Mouse (Mus musculus) embryonic facial prominence, embryonic 11.5 days (tissue): ENCODE results near the gene Csk. TPM values are rescaled to one million over a fixed set of nuclear protein-coding genes. Genes with fewer than 3 reads are reported as not detected.

Experiments
- ATAC-seq: fragments of 200-750 bp; cut with Nextera tagmentation; replicated peaks from 2 replicates; pipeline ENCODE4 v1.8.0; 2017; ENCODE audit warnings: low read depth; ENCODE audit not compliant: insufficient number of reproducible peaks, low FRiP score, low TSS enrichment
- DNase-seq: peaks from one replicate; pipeline ENCODE4 v3.0.0-alpha.2; 2015; ENCODE audit warnings: low spot score
- H3K27ac ChIP-seq: fragments of 300-500 bp; sonication (generic); replicated peaks from 2 replicates; pipeline ENCODE4 v1.5.1; 2014; ENCODE audit warnings: mild to moderate bottlenecking, low read depth, low read length, control low read depth
- H3K27me3 ChIP-seq: fragments of 300-500 bp; sonication (generic); 2 replicates; pipeline ENCODE4 v1.6.1; 2014; ENCODE audit warnings: mild to moderate bottlenecking, low read length, moderate library complexity, mixed read lengths; ENCODE audit not compliant: control insufficient read depth, insufficient read depth
- H3K36me3 ChIP-seq: fragments of 300-500 bp; sonication (generic); replicated peaks from 2 replicates; pipeline ENCODE4 v1.6.1; 2014; ENCODE audit warnings: low read depth, mild to moderate bottlenecking, low read length, moderate library complexity, mixed read lengths; ENCODE audit not compliant: control insufficient read depth, insufficient read depth
- H3K4me1 ChIP-seq: fragments of 300-500 bp; sonication (generic); 2 replicates; pipeline ENCODE4 v1.6.1; 2014; ENCODE audit warnings: low read length, mixed read lengths; ENCODE audit not compliant: control insufficient read depth, insufficient read depth
- H3K4me2 ChIP-seq: fragments of 300-500 bp; sonication (generic); 2 replicates; pipeline ENCODE4 v1.6.1; 2014; ENCODE audit warnings: low read depth, mild to moderate bottlenecking, control low read depth, low read length, moderate library complexity
- H3K4me3 ChIP-seq: fragments of 300-500 bp; sonication (generic); 2 replicates; pipeline ENCODE4 v1.5.1; 2014; ENCODE audit warnings: low read depth, low read length, control low read depth
- H3K9ac ChIP-seq: fragments of 300-500 bp; sonication (generic); replicated peaks from 2 replicates; pipeline ENCODE4 v1.6.1; 2014; ENCODE audit warnings: mild to moderate bottlenecking, control low read depth, low read length
- H3K9me3 ChIP-seq: fragments of 300-500 bp; sonication (generic); replicated peaks from 2 replicates; pipeline ENCODE4 v1.6.1; 2016; ENCODE audit warnings: mild to moderate bottlenecking, low read length, inconsistent platforms, mixed read lengths; ENCODE audit not compliant: control insufficient read depth
- WGBS: fragments of 180-500 bp; shearing (Covaris S2); extraction: QIAGEN DNeasy Blood & Tissue Kit; methylation state at CpG from one replicate; pipeline ENCODE4 v1.1.7; 2014; 5-methylcytosine and 5-hydroxymethylcytosine counted together
- polyA plus RNA-seq: library from polyadenylated mRNA; unstranded; fragments of >200 nt; fragmentation: Nextera tagmentation; extraction: Ambion mirVana; gene quantifications from 2 replicates; pipeline ENCODE4 v1.2.1, GENCODE M21; 2014

The Csk gene
- 30.7 and 31.4 TPM in 2 replicates for polyA plus RNA-seq

GRCm38 (mm10) chr9:57653283-57653682 is at the start of gene Csk:
Gene Csk, minus strand, starts transcription at chr9:57653631.
- DNase-seq, result no peak
- H3K4me2 ChIP-seq, result no peak within 1 kb of the TSS
- H3K4me3 ChIP-seq, result no peak within 1 kb of the TSS
- no peak within 1 kb of the TSS for H3K9ac ChIP-seq
- no peaks in the 10 kb centered on the region for H3K9me3 ChIP-seq
- no peaks in the 10 kb centered on the region for H3K36me3 ChIP-seq
- H3K4me1 ChIP-seq, result no peaks in the 10 kb centered on the region
- peaks cover 5% of the 10 kb centered on the region; the same call in 1 of the 2 replicates for H3K27me3 ChIP-seq
- no peak within 1 kb of the TSS; the same call in 1 of the 2 replicates for H3K27ac ChIP-seq
- WGBS, result 44% methylated on average over 5 of the region's 5 CpGs
- no peak for ATAC-seq

DNA sequence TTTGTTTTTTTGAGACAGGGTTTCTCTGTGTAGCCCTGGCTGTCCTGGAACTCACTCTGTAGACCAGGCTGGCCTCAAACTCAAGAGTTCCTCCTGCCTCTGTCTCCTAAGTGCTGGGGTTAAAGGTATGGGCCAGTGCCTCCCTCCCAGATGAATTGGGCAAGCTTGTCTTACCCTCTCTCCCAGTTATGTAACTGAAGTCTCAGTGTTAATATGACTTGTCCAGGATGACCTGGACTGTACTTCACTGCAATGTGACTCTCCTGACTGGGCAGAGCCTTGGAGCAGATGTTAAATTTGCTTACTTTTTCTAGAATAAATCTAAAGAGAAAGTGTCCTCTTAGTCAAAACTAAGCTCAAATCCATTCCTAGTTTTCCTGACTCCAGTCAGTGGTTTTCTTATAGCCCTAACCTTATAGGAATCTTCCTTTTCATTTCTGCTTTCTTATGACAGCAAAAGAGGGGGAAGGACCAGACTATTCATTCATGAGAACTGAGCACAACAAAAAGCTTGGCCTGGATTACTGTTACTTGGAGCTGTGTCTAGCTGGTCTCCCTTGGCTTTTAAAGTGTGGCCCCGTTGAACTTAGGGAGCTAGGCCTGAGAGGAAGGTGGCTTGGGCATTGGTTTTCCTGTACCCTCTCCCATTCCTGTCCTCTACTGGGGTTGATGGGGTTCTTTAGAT is 45.2 kb upstream of the Csk start:
- DNase-seq (peak; percentile 27), ATAC-seq (no peak)
- 83% methylated on average over 1 of the region's 1 CpGs for WGBS
- Histone ChIP-seq H3K9ac (no peak overlapping the region), H3K4me2 (no peak overlapping the region), H3K9me3 (no peaks in the 10 kb centered on the region), H3K4me1 (peaks cover 5% of the 10 kb centered on the region; the same call in 1 of the 2 replicates), H3K4me3 (no peak overlapping the region), H3K27me3 (peaks cover 16% of the 10 kb centered on the region), H3K36me3 (no peaks in the 10 kb centered on the region), H3K27ac (no peak overlapping the region)

DNA sequence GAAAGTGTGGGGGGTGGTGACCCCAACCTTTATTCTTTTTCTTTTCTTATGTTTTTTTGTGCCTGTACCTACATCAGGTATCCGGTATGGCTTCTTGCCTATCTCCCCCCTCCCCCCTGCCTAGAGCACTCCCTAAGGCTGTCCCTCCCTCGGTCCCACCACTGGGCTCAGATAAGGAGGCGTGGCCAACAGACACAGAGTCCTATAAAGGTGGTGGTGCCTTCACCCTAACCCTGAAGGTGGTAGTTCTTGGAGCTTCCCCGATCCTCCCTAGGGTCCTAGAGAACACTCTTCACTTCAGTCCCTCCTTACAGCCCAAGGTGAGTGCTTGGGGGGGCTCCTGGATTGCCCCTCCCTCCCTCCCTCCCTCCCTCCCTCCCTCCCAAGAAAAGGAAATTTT is 43.9 kb upstream of the Csk start:
- DNase-seq, result no peak
- H3K36me3 ChIP-seq, result no peaks in the 10 kb centered on the region
- WGBS, result 24% methylated on average over 4 of the region's 4 CpGs
- H3K4me2 ChIP-seq, result no peak overlapping the region
- no peaks in the 10 kb centered on the region for H3K9me3 ChIP-seq
- H3K27ac ChIP-seq, result no peak overlapping the region
- peaks cover 5% of the 10 kb centered on the region; the same call in 1 of the 2 replicates for H3K4me1 ChIP-seq
- H3K9ac ChIP-seq, result no peak overlapping the region
- ATAC-seq, result 0 out of 2 replicates have a peak, but pooled peaks have one; percentile 60
- H3K27me3 ChIP-seq, result peaks cover 16% of the 10 kb centered on the region
- no peak overlapping the region for H3K4me3 ChIP-seq

DNA sequence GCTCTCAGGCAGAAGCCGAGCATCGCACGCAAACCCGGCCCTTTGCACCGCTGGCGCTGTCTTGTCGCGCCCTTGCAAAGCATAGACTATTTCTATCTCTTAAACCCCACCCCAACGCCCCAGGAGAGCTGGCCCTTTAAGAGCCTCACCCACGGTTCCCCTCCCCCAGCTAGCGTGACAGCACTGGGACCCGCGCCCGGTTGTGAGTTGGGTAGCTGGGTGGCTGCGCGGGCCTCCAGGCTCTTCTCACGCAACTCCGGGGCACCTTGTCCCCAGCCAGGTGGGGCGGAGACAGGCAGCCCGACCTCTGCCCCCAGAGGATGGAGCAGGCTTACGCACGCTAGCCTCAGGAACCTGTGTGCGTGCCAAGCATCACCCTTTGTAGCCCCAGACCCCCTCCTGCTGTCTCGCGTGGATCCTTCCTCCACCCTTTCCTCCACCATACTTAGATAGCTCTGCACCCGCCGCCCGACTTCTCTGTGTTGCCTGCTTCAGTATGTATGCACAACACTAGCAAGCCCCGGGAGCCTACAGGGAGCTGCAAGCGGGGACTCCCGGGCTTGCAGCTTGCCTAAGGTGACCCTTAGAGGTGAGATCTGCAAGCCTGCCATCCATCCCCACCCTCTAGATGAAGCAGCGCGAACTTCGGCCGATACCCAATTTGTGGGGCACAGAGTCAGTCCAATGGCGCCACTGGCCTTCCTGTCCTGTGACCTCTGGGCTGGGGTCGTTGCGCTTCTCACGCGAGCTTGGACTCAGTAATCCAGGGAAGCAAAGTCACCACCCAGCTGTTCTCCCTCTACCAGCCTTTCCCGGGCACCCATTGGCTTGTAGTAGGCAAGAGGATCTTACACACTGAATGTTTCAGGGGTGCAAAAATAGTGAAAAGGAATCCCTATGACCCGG is 43.2 kb upstream of the Csk start:
- H3K4me3 ChIP-seq, result peak overlapping the region; percentile 33
- DNase-seq, result peak; percentile 37
- peak overlapping the region; percentile 32; the same call in 1 of the 2 replicates for H3K9ac ChIP-seq
- H3K4me2 ChIP-seq, result peak overlapping the region; percentile 43
- H3K36me3 ChIP-seq, result no peaks in the 10 kb centered on the region
- 2% methylated on average over 42 of the region's 42 CpGs for WGBS
- no peak overlapping the region for H3K27ac ChIP-seq
- ATAC-seq, result 0 out of 2 replicates have a peak, but pooled peaks have one; percentile 53
- no peaks in the 10 kb centered on the region for H3K9me3 ChIP-seq
- H3K27me3 ChIP-seq, result peaks cover 16% of the 10 kb centered on the region
- H3K4me1 ChIP-seq, result peaks cover 5% of the 10 kb centered on the region; the same call in 1 of the 2 replicates

DNA sequence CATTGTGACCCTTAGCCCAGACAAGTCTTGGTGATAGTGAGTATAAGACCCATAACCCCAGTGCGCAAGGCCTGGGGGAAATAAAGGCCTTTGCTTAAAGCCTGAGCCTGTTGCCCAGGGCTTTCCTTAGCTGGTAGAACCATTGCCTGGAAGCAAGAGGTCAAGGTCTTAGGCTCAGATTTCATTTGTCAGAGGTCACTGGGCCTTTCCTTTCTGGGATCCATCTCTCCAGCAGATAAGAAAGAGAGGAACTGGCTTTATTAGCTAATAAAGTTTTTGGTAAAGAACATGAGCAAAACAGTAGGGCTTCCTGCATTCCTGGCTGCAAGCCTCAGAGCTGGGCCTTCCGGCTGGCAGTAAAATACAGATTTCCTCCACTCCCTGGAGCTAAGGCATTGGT is 40.7 kb upstream of the Csk start:
- Histone ChIP-seq H3K27me3 (peaks cover 16% of the 10 kb centered on the region), H3K36me3 (no peaks in the 10 kb centered on the region), H3K27ac (no peak overlapping the region), H3K9me3 (no peaks in the 10 kb centered on the region), H3K4me1 (peaks cover 5% of the 10 kb centered on the region; the same call in 1 of the 2 replicates), H3K9ac (no peak overlapping the region), H3K4me3 (no peak overlapping the region), H3K4me2 (no peak overlapping the region)
- ATAC-seq, result no peak
- WGBS, result 81% methylated on average over 2 of the region's 2 CpGs
- no peak for DNase-seq

GRCm38 (mm10) chr9:57688606-57689005 is 35.2 kb upstream of the Csk start:
- Histone ChIP-seq H3K4me1 (no peaks in the 10 kb centered on the region), H3K27me3 (no peaks in the 10 kb centered on the region), H3K4me3 (no peak overlapping the region), H3K9ac (no peak overlapping the region), H3K4me2 (no peak overlapping the region), H3K36me3 (no peaks in the 10 kb centered on the region), H3K27ac (no peak overlapping the region), H3K9me3 (no peaks in the 10 kb centered on the region)
- no peak for ATAC-seq
- DNase-seq, result no peak
- WGBS, result 79% methylated on average over 2 of the region's 2 CpGs

DNA sequence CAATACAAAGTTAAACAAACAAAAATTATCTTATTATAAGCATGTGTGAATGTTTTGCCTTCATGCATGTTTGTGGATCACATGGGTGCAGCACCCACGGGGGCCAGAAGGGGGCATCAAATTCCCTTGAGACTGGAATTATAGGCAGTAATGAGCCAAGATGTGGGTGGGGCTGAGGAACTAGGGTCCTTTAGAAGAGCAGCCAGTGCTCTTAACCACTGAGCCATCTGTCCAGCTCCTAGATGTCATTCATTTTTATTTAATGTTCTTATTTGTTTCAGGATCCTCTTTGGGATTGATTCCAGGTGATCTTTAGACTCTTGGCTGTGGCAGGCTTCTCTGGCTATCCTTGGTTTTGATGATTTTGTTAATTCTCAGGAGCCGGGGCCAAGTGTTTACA is 34.7 kb upstream of the Csk start:
- no peak overlapping the region for H3K4me3 ChIP-seq
- H3K27me3 ChIP-seq, result no peaks in the 10 kb centered on the region
- H3K4me2 ChIP-seq, result no peak overlapping the region
- no peak for ATAC-seq
- H3K27ac ChIP-seq, result no peak overlapping the region
- DNase-seq, result no peak
- WGBS, result 51% methylated on average over 2 of the region's 2 CpGs
- H3K36me3 ChIP-seq, result no peaks in the 10 kb centered on the region
- H3K9ac ChIP-seq, result no peak overlapping the region
- no peaks in the 10 kb centered on the region for H3K9me3 ChIP-seq
- no peaks in the 10 kb centered on the region for H3K4me1 ChIP-seq

DNA sequence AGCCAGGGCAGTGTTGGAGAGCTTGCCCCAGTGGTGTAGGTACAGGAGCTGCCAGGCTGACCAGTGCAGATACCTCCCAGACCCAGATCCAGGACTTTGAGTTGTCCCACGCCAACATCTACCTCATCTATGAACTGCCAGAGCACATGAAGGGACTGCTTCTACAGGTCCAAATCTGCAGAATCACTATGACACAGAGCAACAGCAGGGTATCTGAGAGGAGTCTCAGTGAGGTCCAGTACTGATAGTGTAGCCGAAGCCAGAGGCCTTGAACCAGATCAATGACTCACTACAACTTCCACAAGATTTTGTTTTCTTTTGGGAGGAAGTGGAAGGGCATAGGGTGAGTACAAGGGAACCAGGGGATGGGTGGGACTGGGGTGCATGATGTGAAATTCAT is 34.3 kb upstream of the Csk start, which contains the start of gene Cyp1a1:
Cyp1a1 (plus strand) TSS at position 178 of the 400 bp plus-strand sequence.
- no peak within 1 kb of the TSS for H3K27ac ChIP-seq
- no peaks in the 10 kb centered on the region for H3K4me1 ChIP-seq
- no peaks in the 10 kb centered on the region for H3K27me3 ChIP-seq
- no peak for DNase-seq
- no peak within 1 kb of the TSS for H3K9ac ChIP-seq
- 78% methylated on average over 2 of the region's 2 CpGs for WGBS
- no peaks in the 10 kb centered on the region for H3K36me3 ChIP-seq
- no peak within 1 kb of the TSS for H3K4me3 ChIP-seq
- no peaks in the 10 kb centered on the region for H3K9me3 ChIP-seq
- no peak for ATAC-seq
- H3K4me2 ChIP-seq, result no peak within 1 kb of the TSS
